Mouse (Mus musculus): ENCODE measurements at regions not wholly inside any gene's neighbourhood (a gene's known extent, or its start where the extent isn't known, plus 50 kb on each side); places are given as distances from the start of the nearest gene placed in this dataset.

DNA sequence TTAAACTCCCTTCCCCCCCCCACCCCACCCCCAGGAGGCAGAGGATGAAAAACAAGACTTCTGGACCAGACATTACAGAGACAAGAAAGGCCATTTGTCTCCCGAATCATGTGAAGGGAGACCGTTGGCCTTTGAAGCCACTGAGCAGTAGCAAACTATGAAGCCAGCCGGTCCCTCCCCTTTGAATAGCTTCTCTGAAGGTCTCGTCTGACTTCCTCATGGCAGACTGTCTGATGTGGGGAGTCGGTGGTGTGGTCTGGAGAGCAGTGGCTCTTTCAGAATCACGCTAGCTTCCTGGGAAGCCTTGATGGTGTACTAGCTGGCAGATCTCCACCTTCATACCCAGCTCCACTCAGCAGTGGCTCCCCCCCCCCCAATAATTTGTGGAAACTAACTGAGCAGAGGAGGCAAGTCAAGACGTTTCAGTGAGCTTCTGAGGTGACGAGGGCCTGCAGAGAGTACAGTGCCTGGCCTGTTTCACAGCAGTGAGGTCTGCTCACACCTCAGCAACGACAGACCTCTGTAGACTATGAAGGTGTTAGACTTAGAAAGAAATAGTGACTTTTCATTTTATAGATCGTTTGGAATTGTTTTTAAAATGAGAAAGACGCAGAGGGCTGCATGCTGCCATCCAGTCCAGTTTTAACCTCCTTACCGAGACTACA lies 116.9 kb upstream of the Rnaseh2b start:
- H3K9me3 ChIP-seq (replicated peaks; ENCODE audit: control insufficient read depth, low read length, poor library complexity, severe bottlenecking), result no peaks in the 10 kb centered on the region
- no peak overlapping the region for H3K27ac ChIP-seq (ENCODE audit: low read length)
- H3K4me3 ChIP-seq (ENCODE audit: low read depth, low read length), result no peak overlapping the region
- 61% methylated on average over 12 of the region's 12 CpGs for WGBS
- H3K36me3 ChIP-seq (ENCODE audit: control insufficient read depth, insufficient read depth, low read length), result no peaks in the 10 kb centered on the region
- no peak overlapping the region for H3K4me2 ChIP-seq (ENCODE audit: low read length)
- peaks cover 9% of the 10 kb centered on the region; the same call in 1 of the 2 replicates for H3K4me1 ChIP-seq (ENCODE audit: control insufficient read depth, insufficient read depth, low read length)
- 0 out of 2 replicates have a peak, but pooled peaks have one; percentile 28 for ATAC-seq
- no peaks in the 10 kb centered on the region for H3K27me3 ChIP-seq (ENCODE audit: control insufficient read depth, insufficient read depth, low read depth, low read length)
- H3K9ac ChIP-seq (ENCODE audit: low read depth, low read length), result no peak overlapping the region

DNA sequence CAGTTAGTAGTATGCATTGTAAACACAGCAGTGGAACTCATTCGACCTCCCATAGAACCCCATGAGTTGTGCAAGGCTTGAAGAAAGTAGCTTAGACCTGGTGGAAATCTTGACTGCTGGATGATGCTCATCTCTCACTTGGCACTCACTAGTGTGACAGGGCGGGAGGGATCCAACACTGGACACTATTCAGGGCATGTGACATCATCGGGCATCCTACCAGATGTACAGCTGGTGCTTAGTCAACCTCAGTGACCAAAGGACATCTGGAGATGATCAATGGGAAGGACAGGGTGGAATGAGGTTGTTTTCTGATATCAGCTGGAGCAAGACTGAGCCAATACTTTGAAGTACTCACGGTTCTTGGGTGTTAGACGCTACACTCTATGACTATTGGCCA lies 114.9 kb upstream of the Rnaseh2b start:
- no peaks in the 10 kb centered on the region for H3K9me3 ChIP-seq (replicated peaks; ENCODE audit: control insufficient read depth, low read length, poor library complexity, severe bottlenecking)
- H3K4me2 ChIP-seq (ENCODE audit: low read length), result no peak overlapping the region
- no peak overlapping the region for H3K4me3 ChIP-seq (ENCODE audit: low read depth, low read length)
- H3K4me1 ChIP-seq (ENCODE audit: control insufficient read depth, insufficient read depth, low read length), result peaks cover 9% of the 10 kb centered on the region; the same call in 1 of the 2 replicates
- ATAC-seq, result no peak
- H3K27ac ChIP-seq (ENCODE audit: low read length), result no peak overlapping the region
- no peak overlapping the region for H3K9ac ChIP-seq (ENCODE audit: low read depth, low read length)
- no peaks in the 10 kb centered on the region for H3K36me3 ChIP-seq (ENCODE audit: control insufficient read depth, insufficient read depth, low read length)
- 90% methylated on average over 5 of the region's 5 CpGs for WGBS
- no peaks in the 10 kb centered on the region for H3K27me3 ChIP-seq (ENCODE audit: control insufficient read depth, insufficient read depth, low read depth, low read length)

DNA sequence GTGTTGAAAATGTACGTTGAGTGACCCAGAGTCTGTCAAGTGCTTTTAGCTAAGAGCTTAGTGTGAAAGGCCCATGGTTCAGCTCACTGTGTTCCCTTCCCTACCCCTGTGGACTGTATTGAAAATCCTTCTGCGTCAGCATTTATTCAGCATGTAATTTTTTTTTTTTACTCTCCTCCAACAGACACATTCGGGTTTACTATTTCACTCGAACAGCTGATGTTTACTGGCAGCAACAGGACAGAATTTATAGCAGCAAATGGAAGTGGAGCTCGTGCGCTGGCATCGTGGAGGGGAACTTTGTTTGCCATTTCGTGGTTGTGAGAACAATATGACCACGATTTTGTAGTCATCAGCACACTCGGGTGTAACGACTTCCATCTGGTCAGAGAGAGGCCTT lies 105.0 kb upstream of the Rnaseh2b start:
- no peaks in the 10 kb centered on the region for H3K9me3 ChIP-seq (replicated peaks; ENCODE audit: control insufficient read depth, low read length, poor library complexity, severe bottlenecking)
- ATAC-seq, result no peak
- no peak overlapping the region for H3K4me3 ChIP-seq (ENCODE audit: low read depth, low read length)
- 86% methylated on average over 11 of the region's 11 CpGs for whole genome bisulfite sequencing
- no peak overlapping the region for H3K4me2 ChIP-seq (ENCODE audit: low read length)
- no peaks in the 10 kb centered on the region for H3K36me3 ChIP-seq (ENCODE audit: control insufficient read depth, insufficient read depth, low read length)
- H3K27ac ChIP-seq (ENCODE audit: low read length), result no peak overlapping the region
- no peaks in the 10 kb centered on the region for H3K4me1 ChIP-seq (ENCODE audit: control insufficient read depth, insufficient read depth, low read length)
- H3K9ac ChIP-seq (ENCODE audit: low read depth, low read length), result no peak overlapping the region
- H3K27me3 ChIP-seq (ENCODE audit: control insufficient read depth, insufficient read depth, low read depth, low read length), result no peaks in the 10 kb centered on the region

DNA sequence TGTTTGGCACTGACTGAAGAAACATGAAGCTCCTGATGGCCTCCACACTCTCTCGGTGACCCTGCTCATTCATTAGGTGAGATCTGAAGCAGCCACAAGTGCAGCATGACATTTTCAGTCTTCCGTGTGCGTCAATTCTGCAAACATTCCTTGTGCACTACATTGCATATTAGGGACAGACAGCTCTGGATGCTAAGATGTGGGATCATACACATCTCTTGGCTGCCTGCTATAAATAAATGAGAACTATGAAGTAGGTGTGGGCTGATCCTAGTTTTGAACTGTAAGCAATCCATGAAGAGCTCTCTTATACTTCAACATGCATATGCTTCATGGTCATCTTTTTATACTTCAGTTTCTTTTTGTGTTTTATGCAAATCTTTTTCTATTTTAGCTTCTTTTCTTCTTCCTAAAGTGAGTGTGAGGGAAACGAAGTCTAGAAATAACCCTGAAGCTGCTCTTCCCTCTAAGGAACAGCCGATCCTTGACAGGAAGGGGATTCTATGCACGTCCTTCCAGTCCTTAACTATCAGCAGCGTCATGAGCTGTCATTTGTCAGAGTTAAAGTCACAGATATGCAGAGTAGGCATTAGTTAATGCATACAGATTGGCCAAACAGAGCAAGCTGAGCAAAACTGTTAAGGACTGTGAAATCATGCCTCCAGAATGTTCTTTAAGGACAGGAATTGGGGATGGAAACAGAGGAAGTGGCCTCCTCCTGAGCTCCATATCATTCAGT lies 104.1 kb upstream of the Rnaseh2b start:
- WGBS, result 69% methylated on average over 7 of the region's 7 CpGs
- Histone ChIP-seq H3K27ac (ENCODE audit: low read length) (no peak overlapping the region), H3K4me1 (ENCODE audit: control insufficient read depth, insufficient read depth, low read length) (no peaks in the 10 kb centered on the region), H3K9me3 (replicated peaks; ENCODE audit: control insufficient read depth, low read length, poor library complexity, severe bottlenecking) (no peaks in the 10 kb centered on the region), H3K4me2 (ENCODE audit: low read length) (no peak overlapping the region), H3K4me3 (ENCODE audit: low read depth, low read length) (no peak overlapping the region), H3K9ac (ENCODE audit: low read depth, low read length) (no peak overlapping the region), H3K36me3 (ENCODE audit: control insufficient read depth, insufficient read depth, low read length) (no peaks in the 10 kb centered on the region), H3K27me3 (ENCODE audit: control insufficient read depth, insufficient read depth, low read depth, low read length) (no peaks in the 10 kb centered on the region)
- no peak for ATAC-seq

DNA sequence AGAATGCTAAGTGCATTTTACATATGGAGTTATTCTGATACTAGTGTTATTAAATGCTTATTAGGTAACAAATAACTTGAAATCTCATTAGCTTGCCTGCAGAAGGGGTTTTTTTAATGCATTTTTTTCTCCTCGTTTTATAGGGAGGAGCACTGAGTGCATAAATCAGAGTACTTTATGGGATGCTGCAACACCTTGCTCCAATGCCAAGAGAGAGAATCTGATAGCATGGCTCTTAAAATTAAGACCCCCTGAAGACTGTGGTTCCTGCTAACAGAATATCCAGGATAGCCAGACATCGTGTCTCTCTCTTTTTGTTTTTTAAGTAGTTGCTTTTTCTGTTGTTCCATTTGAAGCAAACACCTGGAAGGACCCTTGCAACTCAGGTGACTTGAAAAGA lies 100.8 kb upstream of the Rnaseh2b start:
- Histone ChIP-seq H3K4me3 (ENCODE audit: low read depth, low read length) (no peak overlapping the region), H3K9ac (ENCODE audit: low read depth, low read length) (no peak overlapping the region), H3K27me3 (ENCODE audit: control insufficient read depth, insufficient read depth, low read depth, low read length) (no peaks in the 10 kb centered on the region), H3K9me3 (replicated peaks; ENCODE audit: control insufficient read depth, low read length, poor library complexity, severe bottlenecking) (no peaks in the 10 kb centered on the region), H3K27ac (ENCODE audit: low read length) (no peak overlapping the region), H3K36me3 (ENCODE audit: control insufficient read depth, insufficient read depth, low read length) (no peaks in the 10 kb centered on the region), H3K4me1 (ENCODE audit: control insufficient read depth, insufficient read depth, low read length) (no peaks in the 10 kb centered on the region), H3K4me2 (ENCODE audit: low read length) (no peak overlapping the region)
- WGBS, result 92% methylated on average over 2 of the region's 2 CpGs
- no peak for ATAC-seq

DNA sequence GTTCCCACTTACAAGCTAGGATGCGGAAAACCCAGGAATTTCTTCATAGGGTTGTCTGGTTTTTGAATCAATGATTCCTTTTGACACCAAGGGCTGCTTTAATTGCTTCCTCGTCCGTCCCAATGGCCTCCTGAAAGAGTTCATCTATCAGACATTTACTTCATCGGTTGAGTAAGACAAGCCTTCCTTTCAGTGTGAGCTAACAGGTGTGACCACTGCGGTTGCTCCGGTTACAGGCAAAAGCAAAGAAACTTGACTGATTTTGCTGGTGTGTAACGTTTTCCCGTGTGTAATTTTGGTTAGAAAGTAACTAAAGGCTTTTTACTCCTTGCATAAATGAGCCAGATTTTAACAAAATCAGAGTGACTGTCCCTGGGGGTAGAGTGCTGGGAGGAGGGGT lies 99.6 kb upstream of the Rnaseh2b start:
- WGBS, result 50% methylated on average over 8 of the region's 8 CpGs

DNA sequence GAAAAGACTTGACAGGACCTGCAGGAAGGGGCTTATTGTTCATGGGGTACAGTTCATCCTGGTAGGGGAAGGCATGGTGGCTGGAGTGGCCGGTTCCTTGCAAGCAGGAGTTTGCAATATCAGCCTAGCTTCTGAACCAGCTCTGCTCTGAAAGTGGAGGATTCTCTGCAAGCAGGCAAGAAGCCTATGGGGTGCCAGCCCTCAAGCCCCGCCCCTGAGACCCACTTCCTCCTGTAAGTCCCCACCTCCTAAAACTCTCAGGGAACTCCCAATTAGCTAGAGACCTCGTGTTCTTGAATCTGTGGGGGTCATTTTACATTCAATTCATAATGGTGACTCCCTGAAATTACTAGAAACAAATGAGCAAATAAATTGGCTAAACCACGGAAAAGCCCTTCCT lies 99.0 kb upstream of the Rnaseh2b start:
- Histone ChIP-seq H3K9me3 (replicated peaks; ENCODE audit: control insufficient read depth, low read length, poor library complexity, severe bottlenecking) (no peaks in the 10 kb centered on the region), H3K4me3 (ENCODE audit: low read depth, low read length) (no peak overlapping the region), H3K9ac (ENCODE audit: low read depth, low read length) (no peak overlapping the region), H3K27ac (ENCODE audit: low read length) (no peak overlapping the region), H3K4me1 (ENCODE audit: control insufficient read depth, insufficient read depth, low read length) (no peaks in the 10 kb centered on the region), H3K4me2 (ENCODE audit: low read length) (no peak overlapping the region), H3K27me3 (ENCODE audit: control insufficient read depth, insufficient read depth, low read depth, low read length) (no peaks in the 10 kb centered on the region), H3K36me3 (ENCODE audit: control insufficient read depth, insufficient read depth, low read length) (no peaks in the 10 kb centered on the region)
- no peak for ATAC-seq
- 49% methylated on average over 4 of the region's 4 CpGs for WGBS

More for the DNA sequence above, 99.6 kb upstream of the Rnaseh2b start:
- Histone ChIP-seq H3K9me3 (replicated peaks; ENCODE audit: control insufficient read depth, low read length, poor library complexity, severe bottlenecking) (no peaks in the 10 kb centered on the region), H3K27ac (ENCODE audit: low read length) (no peak overlapping the region), H3K36me3 (ENCODE audit: control insufficient read depth, insufficient read depth, low read length) (no peaks in the 10 kb centered on the region), H3K27me3 (ENCODE audit: control insufficient read depth, insufficient read depth, low read depth, low read length) (no peaks in the 10 kb centered on the region), H3K4me1 (ENCODE audit: control insufficient read depth, insufficient read depth, low read length) (no peaks in the 10 kb centered on the region), H3K9ac (ENCODE audit: low read depth, low read length) (no peak overlapping the region), H3K4me3 (ENCODE audit: low read depth, low read length) (no peak overlapping the region), H3K4me2 (ENCODE audit: low read length) (no peak overlapping the region)
- ATAC-seq, result no peak

DNA sequence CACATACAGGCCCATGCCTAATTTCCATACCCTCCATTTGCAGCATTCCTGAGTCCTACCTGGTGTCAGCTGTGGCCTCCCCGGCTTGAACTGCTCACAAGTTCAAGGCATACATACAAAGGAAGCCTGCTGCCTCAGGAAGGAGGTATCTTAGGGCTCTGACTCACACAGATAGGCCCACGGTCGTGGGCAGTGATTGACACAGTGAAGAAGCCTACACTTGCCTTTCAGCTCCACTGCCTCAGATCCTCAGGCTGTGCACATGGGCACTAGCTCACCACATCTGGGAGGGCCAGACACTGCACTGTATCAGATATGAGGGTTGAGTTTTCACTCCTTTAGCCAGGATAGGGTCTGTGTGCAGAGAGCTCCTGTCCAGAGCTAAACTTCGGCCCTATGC lies 95.6 kb upstream of the Rnaseh2b start:
- Histone ChIP-seq H3K36me3 (ENCODE audit: control insufficient read depth, insufficient read depth, low read length) (no peaks in the 10 kb centered on the region), H3K4me2 (ENCODE audit: low read length) (no peak overlapping the region), H3K4me1 (ENCODE audit: control insufficient read depth, insufficient read depth, low read length) (no peaks in the 10 kb centered on the region), H3K27ac (ENCODE audit: low read length) (no peak overlapping the region), H3K9me3 (replicated peaks; ENCODE audit: control insufficient read depth, low read length, poor library complexity, severe bottlenecking) (no peaks in the 10 kb centered on the region), H3K27me3 (ENCODE audit: control insufficient read depth, insufficient read depth, low read depth, low read length) (no peaks in the 10 kb centered on the region), H3K9ac (ENCODE audit: low read depth, low read length) (no peak overlapping the region), H3K4me3 (ENCODE audit: low read depth, low read length) (no peak overlapping the region)
- ATAC-seq, result no peak
- WGBS, result 73% methylated on average over 4 of the region's 4 CpGs

DNA sequence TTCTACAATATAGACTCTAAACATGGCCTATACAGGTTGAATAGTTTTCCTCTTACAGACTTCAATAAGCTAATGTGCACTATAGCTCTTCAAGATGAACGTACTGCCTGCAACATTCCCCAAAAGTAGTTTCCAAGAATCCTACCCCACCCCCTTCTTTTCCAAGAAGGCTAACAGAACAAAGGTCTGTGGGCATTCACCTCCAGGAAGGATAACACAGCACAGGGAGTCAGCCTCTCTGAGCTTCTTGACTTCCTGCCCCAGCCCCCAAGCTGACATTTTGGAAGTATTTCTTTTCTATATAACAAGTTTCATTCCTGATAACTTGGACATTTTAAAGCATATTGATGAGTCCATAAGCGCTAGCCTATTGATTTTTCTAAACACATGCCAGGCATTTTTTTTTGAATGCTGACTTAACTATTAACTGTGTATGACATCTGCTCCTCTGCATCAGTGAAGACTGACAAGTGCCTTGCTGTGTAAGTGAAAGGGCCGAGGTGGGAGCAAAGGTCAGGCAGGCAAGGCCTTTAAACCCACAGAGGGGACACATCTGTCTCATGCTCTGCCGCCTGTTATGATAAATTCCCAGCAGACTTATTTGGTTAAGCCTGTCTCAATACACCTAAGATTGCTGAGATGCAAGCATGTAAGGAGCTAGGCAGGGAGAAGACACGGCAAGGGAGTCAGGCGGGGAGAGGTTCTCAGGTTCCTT lies 93.8 kb upstream of the Rnaseh2b start:
- Histone ChIP-seq H3K4me1 (ENCODE audit: control insufficient read depth, insufficient read depth, low read length) (no peaks in the 10 kb centered on the region), H3K9me3 (replicated peaks; ENCODE audit: control insufficient read depth, low read length, poor library complexity, severe bottlenecking) (no peaks in the 10 kb centered on the region), H3K27ac (ENCODE audit: low read length) (no peak overlapping the region), H3K4me3 (ENCODE audit: low read depth, low read length) (no peak overlapping the region), H3K4me2 (ENCODE audit: low read length) (no peak overlapping the region), H3K36me3 (ENCODE audit: control insufficient read depth, insufficient read depth, low read length) (no peaks in the 10 kb centered on the region), H3K27me3 (ENCODE audit: control insufficient read depth, insufficient read depth, low read depth, low read length) (no peaks in the 10 kb centered on the region), H3K9ac (ENCODE audit: low read depth, low read length) (no peak overlapping the region)
- WGBS, result 52% methylated on average over 6 of the region's 6 CpGs
- ATAC-seq, result no peak
